In genomic region chr9:62425265-62425664, GRCm38 (mm10) we compare ENCODE assay signal across 10 mouse cellular contexts.
DNase-seq lines count a peak whose midpoint lies in the region; ATAC-seq and TF ChIP-seq lines count a peak whose summit lies in the region.
"Had no signal": no experiment of that assay in that cellular context is flagged by ENCODE, and none has a peak within 500 bp of the region (broad histone marks: within the 10 kb centered on the region; RNA-seq: fewer than 3 reads in every experiment).

No protein-coding gene starts in this region.

- H3K27me3 ChIP-seq in heart, embryonic 13.5 days (replicated peaks) = no peaks in the 10 kb centered on the region
- H3K27me3 ChIP-seq in thymus, adult 2 months (ENCODE audit: control insufficient read depth, insufficient read depth, low read length) = no peaks in the 10 kb centered on the region
- no peaks in the 10 kb centered on the region for H3K27me3 ChIP-seq in lung, postnatal 0 days (replicated peaks; ENCODE audit: insufficient read depth, low read length)
- no peaks in the 10 kb centered on the region for H3K27me3 ChIP-seq in forebrain, embryonic 12.5 days
- H3K27me3 ChIP-seq: embryonic facial prominence, embryonic 15.5 days; stomach, embryonic 15.5 days had no signal

- H3K4me1 ChIP-seq in heart, embryonic 13.5 days = peaks cover 29% of the 10 kb centered on the region
- H3K4me1 ChIP-seq in thymus, adult 2 months (replicated peaks; ENCODE audit: control insufficient read depth, insufficient read depth, low read length) = peaks cover 21% of the 10 kb centered on the region
- peaks cover 7% of the 10 kb centered on the region; the same call in 1 of the 2 replicates for H3K4me1 ChIP-seq in lung, postnatal 0 days (ENCODE audit: insufficient read depth, low read depth, low read length)
- peaks cover 13% of the 10 kb centered on the region for H3K4me1 ChIP-seq in forebrain, embryonic 12.5 days

- peak; percentile 38; the same call in 1 of the 2 replicates for TF ChIP-seq EP300 in lung, postnatal 0 days (IDR thresholded peaks at IDR 0.05)

- no peak for DNase-seq in heart, postnatal 36 days
- peak; percentile 24 for DNase-seq in thymus, adult 2 months
- no peak for DNase-seq in thymus, adult 18-20 months
- DNase-seq in lung, postnatal 0 days (ENCODE audit: low spot score) = peak; percentile 69
- no peak for DNase-seq in frontal cortex, postnatal 10 days (ENCODE audit: low spot score in 2 of 2)

- peak overlapping the region; percentile 26; the same call in 1 of the 2 replicates for H3K9ac ChIP-seq in heart, embryonic 13.5 days
- no peak overlapping the region for H3K9ac ChIP-seq in lung, postnatal 0 days (replicated peaks; ENCODE audit: low read depth)
- H3K9ac ChIP-seq in forebrain, embryonic 12.5 days = no peak overlapping the region
- H3K9ac ChIP-seq: embryonic facial prominence, embryonic 15.5 days; liver, embryonic 14.5 days; stomach, embryonic 15.5 days had no signal

- no peak overlapping the region for H3K4me3 ChIP-seq in heart, embryonic 13.5 days
- no peak overlapping the region for H3K4me3 ChIP-seq in thymus, adult 2 months (ENCODE audit: control insufficient read depth, insufficient read depth, low read length)
- no peak overlapping the region for H3K4me3 ChIP-seq in lung, postnatal 0 days (ENCODE audit: low read depth, low read length)
- H3K4me3 ChIP-seq in forebrain, embryonic 12.5 days (replicated peaks) = no peak overlapping the region
- H3K4me3 ChIP-seq: embryonic facial prominence, embryonic 15.5 days; stomach, embryonic 15.5 days had no signal

- WGBS in heart, embryonic 13.5 days = 41% methylated on average over 5 of the region's 5 CpGs
- 19% methylated on average over 5 of the region's 5 CpGs for WGBS in thymus, adult 2 months
- 29% methylated on average over 5 of the region's 5 CpGs for WGBS in lung, postnatal 0 days
- 87% methylated on average over 5 of the region's 5 CpGs for WGBS in forebrain, embryonic 12.5 days

- H3K36me3 ChIP-seq in heart, embryonic 13.5 days = peaks cover 11% of the 10 kb centered on the region
- H3K36me3 ChIP-seq in thymus, adult 2 months (ENCODE audit: control insufficient read depth, insufficient read depth, low read length) = no peaks in the 10 kb centered on the region
- H3K36me3 ChIP-seq in lung, postnatal 0 days (ENCODE audit: insufficient read depth, low read length) = peaks cover 7% of the 10 kb centered on the region; the same call in 1 of the 2 replicates
- peaks cover 67% of the 10 kb centered on the region for H3K36me3 ChIP-seq in forebrain, embryonic 12.5 days (replicated peaks)
- H3K36me3 ChIP-seq: embryonic facial prominence, embryonic 15.5 days; stomach, embryonic 15.5 days had no signal

- no peak for ATAC-seq in heart, embryonic 13.5 days (ENCODE audit: extremely low read depth, insufficient number of reproducible peaks, low FRiP score, low TSS enrichment)
- peak; percentile 52 for ATAC-seq in lung, postnatal 0 days
- no peak for ATAC-seq in forebrain, embryonic 12.5 days (ENCODE audit: low FRiP score)

- no peak for TF ChIP-seq POLR2A in thymus, adult 2 months (IDR thresholded peaks at IDR 0.05; ENCODE audit: control insufficient read depth, extremely low read depth, insufficient read depth, low read length, poor library complexity)

- no peaks in the 10 kb centered on the region for H3K9me3 ChIP-seq in heart, embryonic 13.5 days
- H3K9me3 ChIP-seq in lung, postnatal 0 days (ENCODE audit: low read length) = no peaks in the 10 kb centered on the region
- no peaks in the 10 kb centered on the region for H3K9me3 ChIP-seq in forebrain, embryonic 12.5 days
- H3K9me3 ChIP-seq: embryonic facial prominence, embryonic 15.5 days; stomach, embryonic 15.5 days had no signal

- H3K4me2 ChIP-seq in heart, embryonic 13.5 days = no peak overlapping the region
- H3K4me2 ChIP-seq in lung, postnatal 0 days (replicated peaks; ENCODE audit: low read depth, low read length) = no peak overlapping the region
- H3K4me2 ChIP-seq in forebrain, embryonic 12.5 days = no peak overlapping the region
- H3K4me2 ChIP-seq: embryonic facial prominence, embryonic 15.5 days; stomach, embryonic 15.5 days had no signal

- TF ChIP-seq CTCF in thymus, adult 2 months (IDR thresholded peaks at IDR 0.05; ENCODE audit: borderline replicate concordance, control insufficient read depth, extremely low read depth, insufficient read depth, low read length, poor library complexity) = no peak
- TF ChIP-seq CTCF in lung, postnatal 0 days (IDR thresholded peaks at IDR 0.05) = no peak

- peak overlapping the region; percentile 43 for H3K27ac ChIP-seq in heart, embryonic 13.5 days (replicated peaks)
- H3K27ac ChIP-seq in thymus, adult 2 months (ENCODE audit: control insufficient read depth, insufficient read depth, low read length) = no peak overlapping the region
- peak overlapping the region; percentile 62 for H3K27ac ChIP-seq in lung, postnatal 0 days (ENCODE audit: low read length)
- no peak overlapping the region for H3K27ac ChIP-seq in forebrain, embryonic 12.5 days
- H3K27ac ChIP-seq: embryonic facial prominence, embryonic 15.5 days; liver, embryonic 14.5 days; stomach, embryonic 15.5 days had no signal

- intact Hi-C loops in heart, postnatal 36 days (cut with DNase I) = no loop called here

Comparison
In these comparisons a context has a peak if more than half of its experiments do, and no peak if none do; other contexts are left out.
1. DNase-seq: peak in thymus, adult 2 months (single experiment) and lung, postnatal 0 days (single experiment); none in heart, postnatal 36 days (0 of 2), thymus, adult 18-20 months (0 of 2) and frontal cortex, postnatal 10 days (0 of 2).
2. H3K27ac ChIP-seq: peak in heart, embryonic 13.5 days (single experiment) and lung, postnatal 0 days (single experiment); none in thymus, adult 2 months (single experiment) and forebrain, embryonic 12.5 days (single experiment).